Mouse (Mus musculus) CH12.LX (cell line): Measurements from ENCODE around the gene Spib.

Experiments used
- CTCF ChIP-seq, 2 experiments: IDR thresholded peaks in 1 of 2; conservative IDR thresholded peaks in 1 of 2; 2 replicates each; pipeline ENCODE4 v1.5.1; 2011 to 2012; ENCODE audit warnings: low read depth in 2 of 2, low read length in 2 of 2, improper control_type of control experiment in 1 of 2, inconsistent platforms in 1 of 2, mild to moderate bottlenecking in 1 of 2, moderate library complexity in 1 of 2
- E2F4 ChIP-seq: IDR thresholded peaks from 2 replicates; pipeline ENCODE4 v1.6.1; 2011; ENCODE audit warnings: low read depth, low read length, improper control_type of control experiment; ENCODE audit not compliant: insufficient replicate concordance
- JUND ChIP-seq: conservative IDR thresholded peaks from 2 replicates; pipeline ENCODE4 v1.6.1; 2011; ENCODE audit warnings: low read depth, low read length, improper control_type of control experiment
- MAFK ChIP-seq: IDR thresholded peaks from 2 replicates; pipeline ENCODE4 v1.6.1; 2011; ENCODE audit warnings: low read length, improper control_type of control experiment; ENCODE audit not compliant: insufficient replicate concordance

- TF ChIP-seq E2F4 = no peak
- TF ChIP-seq JUND = no peak
- TF ChIP-seq CTCF (conservative IDR thresholded peaks at IDR 0.05 in 1 of 2, IDR thresholded peaks at IDR 0.05 in 1 of 2; ENCODE audit: low read depth in 2 of 2, low read length in 2 of 2) = peak; percentile 44 to 92
- no peak for TF ChIP-seq MAFK
These were observed 28.8 kb upstream of the Spib start for GRCm38 (mm10) chr7:44560435-44561400.
